Mouse (Mus musculus) erythroblast, embryonic 14.5 days (primary cell): ENCODE results near the gene Gstt1.

ENCODE experiments used
- GATA1 ChIP-seq: IDR thresholded peaks from 2 replicates; pipeline ENCODE4 v1.6.1; 2012; ENCODE audit warnings: low read length, inconsistent platforms, mixed read lengths
- TAL1 ChIP-seq: IDR thresholded peaks from 3 replicates; pipeline ENCODE4 v1.6.1; 2012; ENCODE audit warnings: low read length, inconsistent platforms, mixed read lengths

DNA sequence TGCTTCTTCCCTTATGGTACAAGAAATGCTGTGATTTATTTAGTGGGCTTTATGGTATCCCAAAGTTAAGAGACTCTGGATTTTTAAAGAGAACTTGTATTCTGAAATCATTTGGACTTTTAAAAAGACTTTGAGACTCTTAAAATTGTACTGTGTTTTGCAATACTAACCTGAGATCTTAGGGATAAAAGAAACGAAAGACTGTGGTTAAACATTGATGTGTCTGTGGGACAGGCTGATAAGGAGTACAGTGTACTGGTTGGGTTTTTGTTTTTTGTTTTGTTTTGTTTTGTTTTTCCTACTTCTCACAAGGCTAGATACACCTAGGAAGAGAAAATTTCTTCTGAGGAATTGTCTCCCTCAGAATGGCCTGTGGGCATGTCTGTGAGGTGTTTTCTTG is 12.9 kb downstream of the Gstt1 start:
- TF ChIP-seq GATA1 (no peak), TAL1 (no peak)
